Mouse (Mus musculus) embryonic facial prominence, embryonic 14.5 days (tissue): ENCODE data around the gene Itga9. TPM values are rescaled to one million over a fixed set of nuclear protein-coding genes. Genes with fewer than 3 reads are reported as not detected.
A peak's percentile ranks its signal among the peaks of the same experiment; 100 is the strongest.

ENCODE experiments used
- ATAC-seq: fragments of 200-750 bp; cut with Nextera tagmentation; 2 replicates; pipeline ENCODE4 v1.8.0; 2017; ENCODE audit warnings: low read depth, moderate number of reproducible peaks, moderate TSS enrichment
- DNase-seq: peaks from one replicate; pipeline ENCODE4 v3.0.0-alpha.2; 2015; ENCODE audit warnings: low spot score
- H3K27ac ChIP-seq: fragments of 300-500 bp; sonication (generic); replicated peaks from 2 replicates; pipeline ENCODE4 v1.5.1; 2014; ENCODE audit warnings: low read depth, mild to moderate bottlenecking, low read length, moderate library complexity
- H3K27me3 ChIP-seq: fragments of 300-500 bp; sonication (generic); replicated peaks from 2 replicates; pipeline ENCODE4 v1.6.1; 2014; ENCODE audit warnings: low read length; ENCODE audit not compliant: control insufficient read depth, insufficient read depth
- H3K36me3 ChIP-seq: fragments of 300-500 bp; sonication (generic); 2 replicates; pipeline ENCODE4 v1.6.1; 2014; ENCODE audit warnings: low read length, mixed read lengths; ENCODE audit not compliant: control insufficient read depth, insufficient read depth
- H3K4me1 ChIP-seq: fragments of 300-500 bp; sonication (generic); 2 replicates; pipeline ENCODE4 v1.6.1; 2014; ENCODE audit warnings: antibody characterized with exemption, low read length; ENCODE audit not compliant: control insufficient read depth, insufficient read depth
- H3K4me2 ChIP-seq: fragments of 300-500 bp; sonication (generic); 2 replicates; pipeline ENCODE4 v1.6.1; 2014; ENCODE audit warnings: low read depth, mild to moderate bottlenecking, low read length, moderate library complexity, mixed read lengths
- H3K4me3 ChIP-seq: fragments of 300-500 bp; sonication (generic); 2 replicates; pipeline ENCODE4 v1.5.1; 2014; ENCODE audit warnings: low read depth, mild to moderate bottlenecking, low read length
- H3K9ac ChIP-seq: fragments of 300-500 bp; sonication (generic); 2 replicates; pipeline ENCODE4 v1.6.1; 2014; ENCODE audit warnings: low read depth, mild to moderate bottlenecking, low read length, moderate library complexity, mixed read lengths
- H3K9me3 ChIP-seq: fragments of 300-500 bp; sonication (generic); 2 replicates; pipeline ENCODE4 v1.6.1; 2016; ENCODE audit warnings: low read length; ENCODE audit not compliant: control insufficient read depth
- WGBS: fragments of 180-500 bp; shearing (Covaris S2); extraction: QIAGEN DNeasy Blood & Tissue Kit; methylation state at CpG from one replicate; pipeline ENCODE4 v1.1.7; 2014; 5-methylcytosine and 5-hydroxymethylcytosine counted together
- polyA plus RNA-seq: library from polyadenylated mRNA; unstranded; fragments of >200 nt; fragmentation: Nextera tagmentation; extraction: Ambion mirVana; gene quantifications from 2 replicates; pipeline ENCODE4 v1.2.1, GENCODE M21; 2014

Gene Itga9
- polyA plus RNA-seq, 1 experiment from 2014 or later, result 13.7 TPM

- Histone ChIP-seq H3K27ac (peak overlapping the region; percentile 52), H3K4me1 (peaks cover 29% of the 10 kb centered on the region), H3K27me3 (no peaks in the 10 kb centered on the region), H3K4me3 (no peak overlapping the region), H3K4me2 (peak overlapping the region; percentile 47), H3K36me3 (no peaks in the 10 kb centered on the region), H3K9me3 (0 out of 2 replicates have a peak, but pooled peaks cover 2% of the 10 kb centered on the region), H3K9ac (peak overlapping the region; percentile 45; the same call in 1 of the 2 replicates)
- WGBS, result 43% methylated on average over 3 of the region's 3 CpGs
- DNase-seq (no peak), ATAC-seq (no peak)
Measured at GRCm38 (mm10) chr9:118822186-118822555, 215.7 kb downstream of the Itga9 start.

GRCm38 (mm10) chr9:118822581-118822980 is 216.1 kb downstream of the Itga9 start:
- DNase-seq (no peak), ATAC-seq (no peak)
- H3K9me3 ChIP-seq, result 0 out of 2 replicates have a peak, but pooled peaks cover 2% of the 10 kb centered on the region
- H3K9ac ChIP-seq, result no peak overlapping the region
- WGBS, result 100% methylated on average over 2 of the region's 2 CpGs
- no peak overlapping the region for H3K4me2 ChIP-seq
- H3K27ac ChIP-seq, result no peak overlapping the region
- H3K4me1 ChIP-seq, result peaks cover 25% of the 10 kb centered on the region
- H3K4me3 ChIP-seq, result no peak overlapping the region
- no peaks in the 10 kb centered on the region for H3K27me3 ChIP-seq
- no peaks in the 10 kb centered on the region for H3K36me3 ChIP-seq

- Histone ChIP-seq H3K27me3 (no peaks in the 10 kb centered on the region), H3K4me1 (peaks cover 11% of the 10 kb centered on the region), H3K9ac (no peak overlapping the region), H3K9me3 (no peaks in the 10 kb centered on the region), H3K27ac (peak overlapping the region; percentile 65), H3K4me2 (no peak overlapping the region), H3K4me3 (no peak overlapping the region), H3K36me3 (0 out of 2 replicates have a peak, but pooled peaks cover 26% of the 10 kb centered on the region)
- DNase-seq (peak; percentile 83), ATAC-seq (peak; percentile 70; the same call in 1 of the 2 replicates)
- WGBS, result 45% methylated on average over 11 of the region's 11 CpGs
Measured at GRCm38 (mm10) chr9:118831080-118831479, 224.6 kb downstream of the Itga9 start.

- 67% methylated on average over 3 of the region's 3 CpGs for WGBS
- Histone ChIP-seq H3K27ac (no peak overlapping the region), H3K9me3 (no peaks in the 10 kb centered on the region), H3K4me3 (no peak overlapping the region), H3K9ac (no peak overlapping the region), H3K27me3 (no peaks in the 10 kb centered on the region), H3K36me3 (0 out of 2 replicates have a peak, but pooled peaks cover 34% of the 10 kb centered on the region), H3K4me2 (no peak overlapping the region), H3K4me1 (peaks cover 11% of the 10 kb centered on the region)
- no peak for ATAC-seq
- DNase-seq, result no peak
Measured at GRCm38 (mm10) chr9:118832533-118832932, 226.0 kb downstream of the Itga9 start.

- Histone ChIP-seq H3K9ac (no peak overlapping the region), H3K27me3 (no peaks in the 10 kb centered on the region), H3K4me1 (peaks cover 11% of the 10 kb centered on the region), H3K27ac (no peak overlapping the region), H3K36me3 (0 out of 2 replicates have a peak, but pooled peaks cover 34% of the 10 kb centered on the region), H3K4me3 (no peak overlapping the region), H3K9me3 (no peaks in the 10 kb centered on the region), H3K4me2 (no peak overlapping the region)
- ATAC-seq (no peak), DNase-seq (no peak)
- WGBS, result 76% methylated on average over 8 of the region's 8 CpGs
Measured at GRCm38 (mm10) chr9:118833413-118833812, 226.9 kb downstream of the Itga9 start.

GRCm38 (mm10) chr9:118838910-118839667 is 232.6 kb downstream of the Itga9 start:
- H3K27ac ChIP-seq, result no peak overlapping the region
- H3K27me3 ChIP-seq, result no peaks in the 10 kb centered on the region
- no peak overlapping the region for H3K9ac ChIP-seq
- no peak overlapping the region for H3K4me3 ChIP-seq
- 73% methylated on average over 7 of the region's 7 CpGs for WGBS
- no peaks in the 10 kb centered on the region; the same call in 1 of the 2 replicates for H3K4me1 ChIP-seq
- no peak for ATAC-seq
- no peak overlapping the region for H3K4me2 ChIP-seq
- DNase-seq, result no peak
- H3K9me3 ChIP-seq, result no peaks in the 10 kb centered on the region
- 0 out of 2 replicates have a peak, but pooled peaks cover 22% of the 10 kb centered on the region for H3K36me3 ChIP-seq

GRCm38 (mm10) chr9:118841247-118841646 is 234.8 kb downstream of the Itga9 start:
- Histone ChIP-seq H3K4me2 (no peak overlapping the region), H3K36me3 (0 out of 2 replicates have a peak, but pooled peaks cover 10% of the 10 kb centered on the region), H3K9me3 (no peaks in the 10 kb centered on the region), H3K27ac (no peak overlapping the region), H3K9ac (no peak overlapping the region), H3K27me3 (no peaks in the 10 kb centered on the region), H3K4me3 (no peak overlapping the region), H3K4me1 (no peaks in the 10 kb centered on the region; the same call in 1 of the 2 replicates)
- ATAC-seq (0 out of 2 replicates have a peak, but pooled peaks have one; percentile 22), DNase-seq (no peak)
- WGBS, result 77% methylated on average over 6 of the region's 6 CpGs

- DNase-seq (no peak), ATAC-seq (peak; percentile 60; the same call in 1 of the 2 replicates)
- 49% methylated on average over 7 of the region's 7 CpGs for WGBS
- Histone ChIP-seq H3K4me1 (no peaks in the 10 kb centered on the region; the same call in 1 of the 2 replicates), H3K36me3 (0 out of 2 replicates have a peak, but pooled peaks cover 3% of the 10 kb centered on the region), H3K4me3 (no peak overlapping the region), H3K9ac (no peak overlapping the region), H3K4me2 (no peak overlapping the region), H3K27ac (no peak overlapping the region), H3K27me3 (no peaks in the 10 kb centered on the region), H3K9me3 (no peaks in the 10 kb centered on the region)
Measured at GRCm38 (mm10) chr9:118841907-118842432, 235.5 kb downstream of the Itga9 start.
